Mouse (Mus musculus): ENCODE measurements around the gene Arid5b. TPM values are rescaled to one million over a fixed set of nuclear protein-coding genes. Genes with fewer than 3 reads are reported as not detected.

Arid5b gene
- polyA plus RNA-seq, 1 experiment from 2014 or later: 22.2 TPM

DNA sequence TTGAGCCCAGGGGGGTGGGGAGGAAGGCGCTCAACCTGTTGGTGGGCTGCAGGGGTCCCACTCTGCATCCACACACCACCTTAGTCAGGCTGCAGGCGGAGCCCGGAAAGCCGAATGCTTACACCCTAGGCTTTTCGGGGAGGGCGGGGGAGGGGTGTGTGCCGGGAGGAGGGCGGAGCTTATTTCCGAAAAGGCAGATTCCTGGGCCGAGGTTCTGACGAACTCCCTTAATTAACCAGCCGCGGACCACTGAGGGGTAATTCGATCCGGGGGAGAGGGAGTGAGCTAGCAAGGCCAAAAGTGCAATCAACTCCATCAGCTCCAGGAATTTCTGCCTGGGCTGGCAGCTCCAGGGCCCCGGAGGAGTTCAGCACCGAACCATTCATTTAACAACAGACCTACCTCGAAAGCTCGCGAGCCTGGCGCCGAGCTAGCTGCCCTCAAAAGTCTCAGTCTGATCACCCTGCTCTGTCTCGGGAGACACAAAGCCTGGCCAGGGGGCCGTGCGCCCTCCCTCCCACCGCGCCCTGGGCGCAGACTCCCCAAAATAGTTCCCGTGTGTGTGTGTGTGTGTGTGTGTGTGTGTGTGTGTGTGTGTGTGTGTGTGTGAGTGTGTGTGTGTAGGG lies 2.1 kb downstream of the Arid5b start:
- 0% methylated on average over 29 of the region's 29 CpGs for WGBS
- ATAC-seq (ENCODE audit: low FRiP score, low TSS enrichment): peak; percentile 60
- Histone ChIP-seq H3K9ac (replicated peaks; ENCODE audit: low read length) (peak overlapping the region; percentile 63), H3K4me2 (ENCODE audit: low read length) (peak overlapping the region; percentile 70), H3K36me3 (ENCODE audit: control insufficient read depth, insufficient read depth, low read length) (no peaks in the 10 kb centered on the region), H3K27me3 (ENCODE audit: control insufficient read depth, insufficient read depth, low read length) (no peaks in the 10 kb centered on the region), H3K9me3 (ENCODE audit: control insufficient read depth, low read length) (no peaks in the 10 kb centered on the region), H3K4me3 (replicated peaks; ENCODE audit: low read depth, low read length) (peak overlapping the region; percentile 59), H3K4me1 (ENCODE audit: control insufficient read depth, insufficient read depth, low read length) (peaks cover 13% of the 10 kb centered on the region), H3K27ac (replicated peaks; ENCODE audit: low read depth, low read length) (peak overlapping the region; percentile 83)
- DNase-seq: peak; percentile 79

DNA sequence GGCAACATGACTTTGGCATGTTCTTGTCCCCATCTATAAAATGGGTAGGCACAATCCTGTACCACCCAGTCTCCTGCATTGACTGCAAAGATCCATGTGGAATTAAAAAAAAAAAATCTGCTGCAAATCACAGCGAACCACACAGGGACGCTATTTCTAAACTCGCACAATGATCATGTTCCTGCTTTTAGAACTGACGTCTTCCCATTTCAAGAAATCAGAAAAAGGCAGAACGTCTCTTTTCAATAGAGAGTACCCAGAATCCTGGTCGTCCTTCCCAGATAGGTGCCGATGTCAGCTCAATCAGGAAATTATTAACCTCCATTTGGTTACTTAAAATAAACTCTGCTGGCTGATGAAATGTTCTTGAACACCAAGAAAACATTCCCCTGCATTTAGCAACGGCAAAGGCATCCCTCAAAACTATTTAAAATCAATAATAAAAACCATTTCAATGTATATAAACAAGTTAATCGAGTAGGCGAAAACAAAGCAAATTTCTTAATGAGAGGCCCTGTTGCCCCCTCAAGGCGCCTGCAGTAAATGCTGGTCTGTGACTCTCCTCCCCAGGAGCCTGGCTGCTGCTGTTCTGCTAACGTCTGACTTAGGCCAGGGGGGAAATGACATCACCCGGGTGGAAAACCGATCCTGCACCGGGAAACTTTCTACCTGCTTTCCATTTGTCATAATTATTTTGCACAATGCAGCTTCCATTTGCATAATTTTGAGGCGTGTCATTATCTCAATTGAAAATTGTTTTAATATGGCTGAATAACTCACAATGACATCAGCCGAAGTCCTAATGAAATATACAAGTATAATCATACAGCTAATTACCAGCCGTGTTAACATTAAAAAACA lies 3.4 kb downstream of the Arid5b start:
- Histone ChIP-seq H3K4me3 (replicated peaks; ENCODE audit: low read depth, low read length) (peak overlapping the region; percentile 59), H3K27me3 (ENCODE audit: control insufficient read depth, insufficient read depth, low read length) (no peaks in the 10 kb centered on the region), H3K4me2 (ENCODE audit: low read length) (peak overlapping the region; percentile 70), H3K9ac (replicated peaks; ENCODE audit: low read length) (0 out of 2 replicates have a peak overlapping the region, but pooled peaks have one; percentile 9), H3K27ac (replicated peaks; ENCODE audit: low read depth, low read length) (no peak overlapping the region; the same call in 1 of the 2 replicates), H3K36me3 (ENCODE audit: control insufficient read depth, insufficient read depth, low read length) (no peaks in the 10 kb centered on the region), H3K9me3 (ENCODE audit: control insufficient read depth, low read length) (no peaks in the 10 kb centered on the region), H3K4me1 (ENCODE audit: control insufficient read depth, insufficient read depth, low read length) (peaks cover 3% of the 10 kb centered on the region)
- 29% methylated on average over 18 of the region's 18 CpGs for WGBS
- DNase-seq (peak; percentile 62), ATAC-seq (ENCODE audit: low FRiP score, low TSS enrichment) (no peak)

DNA sequence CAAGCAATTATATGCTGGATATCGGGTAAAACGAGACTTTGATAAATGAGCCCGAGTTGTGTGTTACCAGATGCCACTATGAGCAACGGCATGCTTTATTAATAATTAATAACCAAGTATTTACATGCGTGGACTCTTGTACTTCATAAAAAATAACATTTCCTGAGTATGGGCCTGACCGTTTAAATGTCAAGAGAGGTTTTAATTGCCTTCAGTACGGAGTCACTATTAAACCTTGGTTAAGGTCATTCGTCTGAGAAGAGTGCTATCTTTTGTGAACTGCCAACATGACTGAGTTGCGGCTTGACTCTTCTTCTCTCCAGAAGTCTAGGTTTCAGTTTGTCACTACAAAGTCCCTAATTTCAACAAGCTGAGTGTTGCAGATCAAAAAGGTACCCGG lies 8.8 kb downstream of the Arid5b start:
- Histone ChIP-seq H3K27ac (replicated peaks; ENCODE audit: low read depth, low read length) (no peak overlapping the region), H3K27me3 (ENCODE audit: control insufficient read depth, insufficient read depth, low read length) (no peaks in the 10 kb centered on the region), H3K9me3 (ENCODE audit: control insufficient read depth, low read length) (0 out of 2 replicates have a peak, but pooled peaks cover 3% of the 10 kb centered on the region), H3K36me3 (ENCODE audit: control insufficient read depth, insufficient read depth, low read length) (no peaks in the 10 kb centered on the region), H3K4me3 (replicated peaks; ENCODE audit: low read depth, low read length) (no peak overlapping the region), H3K9ac (replicated peaks; ENCODE audit: low read length) (no peak overlapping the region), H3K4me2 (ENCODE audit: low read length) (no peak overlapping the region), H3K4me1 (ENCODE audit: control insufficient read depth, insufficient read depth, low read length) (no peaks in the 10 kb centered on the region)
- no peak for DNase-seq
- 88% methylated on average over 10 of the region's 10 CpGs for WGBS
- no peak for ATAC-seq (ENCODE audit: low FRiP score, low TSS enrichment)

DNA sequence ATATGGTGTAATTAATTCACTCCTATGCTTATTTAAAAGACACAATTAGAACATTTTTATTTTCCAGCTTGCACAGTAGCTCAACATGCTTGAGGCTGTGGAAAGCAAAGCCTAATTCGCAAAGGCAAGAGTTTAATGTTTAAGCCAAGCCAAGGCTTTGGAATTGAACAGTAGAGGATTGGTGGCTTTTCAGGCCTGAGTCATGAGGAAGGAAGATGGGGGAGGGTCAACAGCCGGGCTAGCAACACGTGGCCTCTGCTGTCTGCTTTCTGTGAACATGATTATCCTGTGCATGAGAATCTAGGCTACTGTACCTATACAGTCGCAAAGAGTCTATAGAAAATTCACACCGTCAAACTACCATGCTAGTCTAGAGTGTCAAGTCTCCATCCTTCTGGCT lies 9.9 kb downstream of the Arid5b start:
- Histone ChIP-seq H3K4me1 (ENCODE audit: control insufficient read depth, insufficient read depth, low read length) (no peaks in the 10 kb centered on the region), H3K27me3 (ENCODE audit: control insufficient read depth, insufficient read depth, low read length) (no peaks in the 10 kb centered on the region), H3K4me2 (ENCODE audit: low read length) (no peak overlapping the region), H3K9ac (replicated peaks; ENCODE audit: low read length) (no peak overlapping the region), H3K9me3 (ENCODE audit: control insufficient read depth, low read length) (0 out of 2 replicates have a peak, but pooled peaks cover 3% of the 10 kb centered on the region), H3K36me3 (ENCODE audit: control insufficient read depth, insufficient read depth, low read length) (no peaks in the 10 kb centered on the region), H3K27ac (replicated peaks; ENCODE audit: low read depth, low read length) (no peak overlapping the region), H3K4me3 (replicated peaks; ENCODE audit: low read depth, low read length) (no peak overlapping the region)
- ATAC-seq (ENCODE audit: low FRiP score, low TSS enrichment) (no peak), DNase-seq (no peak)
- WGBS: 79% methylated on average over 5 of the region's 5 CpGs

DNA sequence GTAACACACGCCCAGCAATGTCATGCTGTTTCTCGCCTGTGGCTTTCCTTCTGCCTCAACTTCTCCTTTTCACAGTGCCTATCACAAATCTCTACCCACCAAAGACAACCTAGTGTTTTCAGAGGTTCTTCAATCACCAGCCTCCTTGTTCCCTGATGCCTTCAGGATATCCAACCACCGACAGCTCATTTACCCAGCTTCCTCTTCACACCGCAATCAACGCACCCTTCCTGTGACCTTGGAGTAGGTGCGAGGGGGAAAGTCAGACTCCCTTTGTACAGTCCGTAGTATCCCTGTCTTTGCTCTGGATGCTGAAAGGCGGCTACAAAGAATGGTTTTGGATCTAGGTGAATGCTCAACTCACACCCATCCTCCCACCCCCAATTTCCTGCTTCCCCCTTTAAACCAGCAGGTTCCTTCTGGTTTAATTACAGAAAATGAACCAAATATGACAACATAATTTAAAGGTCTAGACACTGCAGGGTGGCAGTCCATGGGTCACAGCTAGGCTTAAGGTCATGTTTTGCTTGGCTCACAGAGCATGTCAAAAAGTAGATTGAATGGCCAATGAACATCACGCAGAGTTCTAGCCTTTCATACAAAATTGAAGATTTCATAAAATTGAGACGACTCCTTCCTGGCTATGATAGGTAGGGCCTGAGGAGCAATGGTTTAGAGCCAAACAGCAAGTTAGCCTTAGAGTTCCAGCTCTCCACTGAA lies 14.4 kb downstream of the Arid5b start:
- DNase-seq (no peak), ATAC-seq (ENCODE audit: low FRiP score, low TSS enrichment) (no peak)
- no peaks in the 10 kb centered on the region for H3K27me3 ChIP-seq (ENCODE audit: control insufficient read depth, insufficient read depth, low read length)
- H3K4me1 ChIP-seq (ENCODE audit: control insufficient read depth, insufficient read depth, low read length): no peaks in the 10 kb centered on the region
- WGBS: 95% methylated on average over 10 of the region's 10 CpGs
- no peak overlapping the region for H3K27ac ChIP-seq (replicated peaks; ENCODE audit: low read depth, low read length)
- no peaks in the 10 kb centered on the region for H3K36me3 ChIP-seq (ENCODE audit: control insufficient read depth, insufficient read depth, low read length)
- no peak overlapping the region for H3K4me2 ChIP-seq (ENCODE audit: low read length)
- H3K9me3 ChIP-seq (ENCODE audit: control insufficient read depth, low read length): no peaks in the 10 kb centered on the region
- no peak overlapping the region for H3K4me3 ChIP-seq (replicated peaks; ENCODE audit: low read depth, low read length)
- no peak overlapping the region for H3K9ac ChIP-seq (replicated peaks; ENCODE audit: low read length)

DNA sequence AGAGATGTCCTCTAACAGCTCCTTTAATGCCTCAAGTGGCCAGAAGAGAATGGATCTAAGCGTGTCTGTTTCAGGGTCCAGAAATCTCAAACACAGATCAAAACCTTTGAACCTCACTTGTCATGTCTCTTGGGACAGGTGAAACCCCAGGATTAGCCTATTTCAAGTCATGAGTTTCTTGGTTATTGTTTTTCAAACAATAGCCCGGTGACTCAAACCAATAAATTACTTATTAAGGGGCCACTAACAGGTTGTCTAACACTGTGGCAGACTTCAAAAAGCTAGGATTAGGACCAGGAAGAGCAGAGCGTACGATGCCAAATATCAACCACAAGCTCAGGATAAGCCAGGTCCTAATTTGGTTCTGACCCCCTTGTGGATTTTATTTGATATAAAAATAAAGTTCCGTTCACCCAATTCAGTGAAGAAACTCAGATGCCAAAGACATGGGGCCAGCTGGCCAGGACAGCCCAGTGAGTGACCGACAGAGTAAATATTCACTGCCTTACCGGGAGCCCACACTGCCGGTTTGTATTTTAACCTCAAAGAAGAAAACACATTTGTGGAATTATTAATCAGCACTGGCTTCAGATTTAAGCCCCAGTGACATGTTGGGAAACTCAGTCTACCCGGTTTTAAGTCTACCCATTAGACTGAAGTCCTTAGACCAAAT lies 15.1 kb downstream of the Arid5b start:
- no peaks in the 10 kb centered on the region for H3K4me1 ChIP-seq (ENCODE audit: control insufficient read depth, insufficient read depth, low read length)
- H3K36me3 ChIP-seq (ENCODE audit: control insufficient read depth, insufficient read depth, low read length): no peaks in the 10 kb centered on the region
- DNase-seq (no peak), ATAC-seq (ENCODE audit: low FRiP score, low TSS enrichment) (no peak)
- no peak overlapping the region for H3K27ac ChIP-seq (replicated peaks; ENCODE audit: low read depth, low read length)
- H3K9me3 ChIP-seq (ENCODE audit: control insufficient read depth, low read length): no peaks in the 10 kb centered on the region
- H3K9ac ChIP-seq (replicated peaks; ENCODE audit: low read length): no peak overlapping the region
- no peaks in the 10 kb centered on the region for H3K27me3 ChIP-seq (ENCODE audit: control insufficient read depth, insufficient read depth, low read length)
- no peak overlapping the region for H3K4me2 ChIP-seq (ENCODE audit: low read length)
- no peak overlapping the region for H3K4me3 ChIP-seq (replicated peaks; ENCODE audit: low read depth, low read length)
- WGBS: 92% methylated on average over 9 of the region's 9 CpGs

DNA sequence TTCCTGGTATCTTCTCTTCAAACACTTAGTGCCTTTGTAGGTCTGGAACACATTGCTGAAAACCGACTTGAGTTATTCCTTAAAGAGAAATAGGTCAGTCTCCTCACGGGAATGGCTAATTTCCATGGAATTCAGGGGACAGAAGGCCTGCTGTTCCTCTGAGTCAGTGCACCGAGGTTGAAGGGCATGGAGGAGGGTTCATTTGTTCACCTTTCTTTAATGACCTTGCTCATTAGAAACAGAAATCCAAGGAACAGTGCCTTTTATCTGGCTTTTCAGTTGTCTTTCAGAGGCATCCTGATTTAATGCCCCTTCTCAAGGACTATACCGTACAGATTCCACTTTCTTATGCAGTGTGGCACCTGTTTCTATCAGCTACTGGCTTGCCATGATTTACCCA lies 18.9 kb downstream of the Arid5b start:
- Histone ChIP-seq H3K4me2 (ENCODE audit: low read length) (no peak overlapping the region), H3K27me3 (ENCODE audit: control insufficient read depth, insufficient read depth, low read length) (no peaks in the 10 kb centered on the region), H3K9me3 (ENCODE audit: control insufficient read depth, low read length) (no peaks in the 10 kb centered on the region), H3K27ac (replicated peaks; ENCODE audit: low read depth, low read length) (no peak overlapping the region), H3K36me3 (ENCODE audit: control insufficient read depth, insufficient read depth, low read length) (no peaks in the 10 kb centered on the region), H3K4me1 (ENCODE audit: control insufficient read depth, insufficient read depth, low read length) (no peaks in the 10 kb centered on the region), H3K4me3 (replicated peaks; ENCODE audit: low read depth, low read length) (no peak overlapping the region), H3K9ac (replicated peaks; ENCODE audit: low read length) (no peak overlapping the region)
- DNase-seq: no peak
- 63% methylated on average over 4 of the region's 4 CpGs for WGBS
- no peak for ATAC-seq (ENCODE audit: low FRiP score, low TSS enrichment)

DNA sequence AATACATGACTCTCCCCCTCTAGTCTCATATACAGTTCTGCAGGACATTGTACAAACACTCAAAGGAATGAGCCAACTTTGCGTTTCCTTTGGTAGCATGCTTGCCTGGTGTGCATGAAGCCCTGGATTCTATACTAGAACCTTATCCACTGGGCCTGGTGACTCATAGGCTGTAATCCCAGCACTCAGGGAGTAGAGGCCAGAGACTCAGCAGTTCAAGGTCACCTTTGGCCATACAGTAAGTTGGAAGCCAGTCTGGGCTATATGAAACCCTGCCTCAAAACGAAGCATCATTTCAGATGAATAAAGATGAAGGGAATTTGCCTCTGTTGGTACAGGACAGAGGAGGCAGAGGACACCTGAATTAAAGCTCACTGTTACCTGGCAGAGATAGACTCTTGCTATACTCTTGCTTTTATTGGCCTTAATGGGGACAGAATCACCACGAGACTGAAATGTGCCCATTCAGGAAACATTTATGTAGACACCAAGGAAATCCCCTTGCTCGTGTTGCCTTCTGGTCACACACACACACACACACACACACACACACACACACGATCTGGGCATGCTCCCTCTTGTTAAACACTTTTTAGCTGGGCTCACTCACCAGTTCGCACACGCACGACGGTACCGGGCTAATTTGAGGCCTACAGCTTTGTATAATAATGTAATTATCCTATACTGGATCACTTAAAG lies 21.0 kb downstream of the Arid5b start:
- Histone ChIP-seq H3K4me2 (ENCODE audit: low read length) (no peak overlapping the region), H3K4me1 (ENCODE audit: control insufficient read depth, insufficient read depth, low read length) (no peaks in the 10 kb centered on the region), H3K36me3 (ENCODE audit: control insufficient read depth, insufficient read depth, low read length) (no peaks in the 10 kb centered on the region), H3K27me3 (ENCODE audit: control insufficient read depth, insufficient read depth, low read length) (no peaks in the 10 kb centered on the region), H3K27ac (replicated peaks; ENCODE audit: low read depth, low read length) (no peak overlapping the region), H3K4me3 (replicated peaks; ENCODE audit: low read depth, low read length) (no peak overlapping the region), H3K9ac (replicated peaks; ENCODE audit: low read length) (no peak overlapping the region), H3K9me3 (ENCODE audit: control insufficient read depth, low read length) (no peaks in the 10 kb centered on the region)
- ATAC-seq (ENCODE audit: low FRiP score, low TSS enrichment): no peak
- 93% methylated on average over 10 of the region's 10 CpGs for WGBS
- no peak for DNase-seq
